In genomic region chr2:168380606-168381005, GRCm38 (mm10) we compare ENCODE assay signal across 17 mouse cellular contexts.
DNase-seq lines count a peak whose midpoint lies in the region; ATAC-seq and TF ChIP-seq lines count a peak whose summit lies in the region.
"Had no signal": no experiment of that assay in that cellular context is flagged by ENCODE, and none has a peak within 500 bp of the region (broad histone marks: within the 10 kb centered on the region; RNA-seq: fewer than 3 reads in every experiment).

No protein-coding gene starts in this region.

- no peak for TF ChIP-seq POLR2A in brain, embryonic 14.5 days (IDR thresholded peaks at IDR 0.05; ENCODE audit: borderline replicate concordance, extremely low read depth, insufficient read depth, insufficient read length, poor library complexity, severe bottlenecking)

- H3K9ac ChIP-seq in forebrain, embryonic 14.5 days (ENCODE audit: low read length), result no peak overlapping the region
- H3K9ac ChIP-seq in forebrain, embryonic 12.5 days, result no peak overlapping the region
- H3K9ac ChIP-seq: limb, embryonic 13.5 days; midbrain, embryonic 12.5 days had no signal

- intact Hi-C loops in left cerebral cortex, postnatal 36 days (cut with DNase I), result loop anchor here (2.0 kb wide), 1 partner anchor 60 kb away; no protein-coding TSS in a partner anchor

- H3K4me2 ChIP-seq in forebrain, embryonic 14.5 days (ENCODE audit: low read length), result no peak overlapping the region
- H3K4me2 ChIP-seq in forebrain, embryonic 12.5 days, result no peak overlapping the region
- H3K4me2 ChIP-seq: limb, embryonic 13.5 days; midbrain, embryonic 12.5 days had no signal

- DNase-seq in forebrain, embryonic 14.5 days (ENCODE audit: low spot score), result peak; percentile 48
- peak; percentile 62 for DNase-seq in brain, embryonic 14.5 days (ENCODE audit: low read depth)
- DNase-seq in layer of hippocampus, adult 8-10 months (ENCODE audit: low spot score in 2 of 2), result peak; percentile 80 to 83
- peak; percentile 35 to 38 for DNase-seq in left cerebral cortex, postnatal 36 days (ENCODE audit: low spot score in 2 of 2)
- DNase-seq in heart, adult 18-20 months, result no peak
- no peak for DNase-seq in kidney, adult 11 months
- DNase-seq in ovary, adult 18-20 months (ENCODE audit: low spot score), result no peak
- DNase-seq: B cell, adult 2 months; cerebellum, adult 8-10 months; kidney, adult 8-10 months; kidney, postnatal 36 days had no signal

- no peak overlapping the region for H3K27ac ChIP-seq in forebrain, embryonic 14.5 days (ENCODE audit: low read depth, low read length)
- no peak overlapping the region for H3K27ac ChIP-seq in forebrain, embryonic 12.5 days
- H3K27ac ChIP-seq: limb, embryonic 13.5 days; macrophage; midbrain, embryonic 12.5 days had no signal

- no peak overlapping the region for H3K4me3 ChIP-seq in forebrain, embryonic 14.5 days (ENCODE audit: low read depth, low read length)
- no peak overlapping the region for H3K4me3 ChIP-seq in forebrain, embryonic 12.5 days (replicated peaks)
- H3K4me3 ChIP-seq: limb, embryonic 13.5 days; midbrain, embryonic 12.5 days; myocyte had no signal

- 65% methylated on average over 5 of the region's 5 CpGs for WGBS in forebrain, embryonic 14.5 days
- WGBS in forebrain, embryonic 12.5 days, result 83% methylated on average over 5 of the region's 5 CpGs

- no peak for TF ChIP-seq CTCF in brain, embryonic 14.5 days (IDR thresholded peaks at IDR 0.05; ENCODE audit: borderline replicate concordance, extremely low read depth, insufficient read depth, insufficient read length)

- ATAC-seq in forebrain, embryonic 14.5 days, result no peak
- ATAC-seq in forebrain, embryonic 12.5 days (ENCODE audit: low FRiP score), result no peak
- ATAC-seq: hindbrain, embryonic 16.5 days had no signal

- no peaks in the 10 kb centered on the region for H3K9me3 ChIP-seq in forebrain, embryonic 14.5 days (replicated peaks; ENCODE audit: control insufficient read depth, low read length)
- H3K9me3 ChIP-seq in forebrain, embryonic 12.5 days, result 0 out of 2 replicates have a peak, but pooled peaks cover 12% of the 10 kb centered on the region
- H3K9me3 ChIP-seq: midbrain, embryonic 12.5 days had no signal

- no peaks in the 10 kb centered on the region for H3K27me3 ChIP-seq in forebrain, embryonic 14.5 days (replicated peaks; ENCODE audit: control insufficient read depth, insufficient read depth, low read length)
- H3K27me3 ChIP-seq in forebrain, embryonic 12.5 days, result 0 out of 2 replicates have a peak, but pooled peaks cover 8% of the 10 kb centered on the region
- H3K27me3 ChIP-seq: limb, embryonic 13.5 days; midbrain, embryonic 12.5 days had no signal

- no peaks in the 10 kb centered on the region for H3K4me1 ChIP-seq in forebrain, embryonic 14.5 days (ENCODE audit: control insufficient read depth, insufficient read depth, low read length)
- H3K4me1 ChIP-seq in forebrain, embryonic 12.5 days, result no peaks in the 10 kb centered on the region
- H3K4me1 ChIP-seq: limb, embryonic 13.5 days; midbrain, embryonic 12.5 days had no signal

- H3K36me3 ChIP-seq in forebrain, embryonic 14.5 days (ENCODE audit: control insufficient read depth, insufficient read depth, low read length), result no peaks in the 10 kb centered on the region
- H3K36me3 ChIP-seq in forebrain, embryonic 12.5 days (replicated peaks), result no peaks in the 10 kb centered on the region
- H3K36me3 ChIP-seq: limb, embryonic 13.5 days; midbrain, embryonic 12.5 days had no signal

Comparison
In these comparisons a context has a peak if more than half of its experiments do, and no peak if none do; other contexts are left out.
1. DNase-seq: peak in forebrain, embryonic 14.5 days (single experiment), brain, embryonic 14.5 days (single experiment), layer of hippocampus, adult 8-10 months (2 of 2) and left cerebral cortex, postnatal 36 days (2 of 2); none in heart, adult 18-20 months (0 of 2), kidney, adult 11 months (single experiment) and ovary, adult 18-20 months (single experiment).